Mouse (Mus musculus): ENCODE data around the gene Polr3g. TPM values are rescaled to one million over a fixed set of nuclear protein-coding genes. Genes with fewer than 3 reads are reported as not detected.
"Not testable (repeated sequence)": the region's sequence is repeated elsewhere in the genome, so short reads cannot be mapped to it uniquely, and the experiment has no call there.

Gene Polr3g
- polyA plus RNA-seq, 1 experiment from 2014 or later = 9.0 TPM

DNA sequence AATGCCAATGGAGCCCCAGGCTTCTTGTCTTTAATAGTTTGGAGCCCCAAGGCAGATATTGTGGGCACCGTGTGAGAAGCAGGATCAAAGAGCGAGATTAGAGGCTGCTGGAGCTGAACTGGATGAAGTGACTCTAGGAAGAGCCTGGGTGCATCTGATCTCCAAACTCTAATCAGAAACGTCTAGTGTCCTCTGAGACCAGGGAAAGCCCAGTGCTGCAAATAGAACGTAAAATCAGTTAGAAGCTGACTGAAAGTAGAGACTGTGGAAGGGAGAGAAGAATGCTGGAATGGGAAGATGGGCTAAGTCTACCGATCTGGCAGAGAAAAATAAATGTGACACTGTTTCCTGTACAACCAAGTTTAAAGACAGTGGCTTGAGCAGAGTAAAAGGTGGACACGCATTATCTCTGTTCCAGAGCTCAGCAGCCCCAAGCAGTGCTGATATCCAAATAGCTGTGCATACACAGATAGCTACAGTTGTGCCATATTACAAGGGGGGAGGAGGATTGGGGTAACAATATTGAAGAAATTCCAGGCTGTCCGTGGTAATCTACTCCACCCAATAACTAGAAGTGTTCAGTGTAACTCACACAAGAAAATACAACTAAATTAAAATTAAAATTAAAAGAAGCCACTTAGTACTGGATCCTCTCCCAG is 68.2 kb downstream of the Polr3g start:
- Histone ChIP-seq H3K4me2 (replicated peaks) (no peak overlapping the region), H3K36me3 (no peaks in the 10 kb centered on the region), H3K27ac (0 out of 2 replicates have a peak overlapping the region, but pooled peaks have one; percentile 17), H3K9me3 (replicated peaks) (no peaks in the 10 kb centered on the region), H3K9ac (peak overlapping the region; percentile 15; the same call in 1 of the 2 replicates), H3K27me3 (no peaks in the 10 kb centered on the region), H3K4me3 (no peak overlapping the region), H3K4me1 (peaks cover 14% of the 10 kb centered on the region)
- no peak for ATAC-seq (ENCODE audit: low FRiP score)
- WGBS = 67% methylated on average over 7 of the region's 7 CpGs

- peak overlapping the region; percentile 30; the same call in 1 of the 2 replicates for H3K27ac ChIP-seq
- H3K4me2 ChIP-seq (replicated peaks) = peak overlapping the region; percentile 50
- H3K27me3 ChIP-seq = no peaks in the 10 kb centered on the region
- H3K9me3 ChIP-seq (replicated peaks) = no peaks in the 10 kb centered on the region
- peak; percentile 43; the same call in 1 of the 2 replicates for ATAC-seq (ENCODE audit: low FRiP score)
- H3K9ac ChIP-seq = no peak overlapping the region
- no peaks in the 10 kb centered on the region for H3K36me3 ChIP-seq
- peaks cover 14% of the 10 kb centered on the region for H3K4me1 ChIP-seq
- H3K4me3 ChIP-seq = no peak overlapping the region
- 5% methylated on average over 8 of the region's 8 CpGs for WGBS
Observed at GRCm38 (mm10) chr13:81641289-81642045, 69.3 kb downstream of the Polr3g start.

GRCm38 (mm10) chr13:81640881-81641280 is 69.9 kb downstream of the Polr3g start:
- Histone ChIP-seq H3K4me2 (replicated peaks) (no peak overlapping the region), H3K27me3 (no peaks in the 10 kb centered on the region), H3K4me3 (no peak overlapping the region), H3K27ac (peak overlapping the region; percentile 30), H3K36me3 (no peaks in the 10 kb centered on the region), H3K9me3 (replicated peaks) (no peaks in the 10 kb centered on the region), H3K9ac (no peak overlapping the region), H3K4me1 (peaks cover 14% of the 10 kb centered on the region)
- no peak for ATAC-seq (ENCODE audit: low FRiP score)
- WGBS = 20% methylated on average over 6 of the region's 6 CpGs

- Histone ChIP-seq H3K27me3 (no peaks in the 10 kb centered on the region), H3K4me1 (peaks cover 17% of the 10 kb centered on the region), H3K4me3 (no peak overlapping the region), H3K9ac (no peak overlapping the region), H3K27ac (no peak overlapping the region), H3K36me3 (no peaks in the 10 kb centered on the region), H3K4me2 (replicated peaks) (no peak overlapping the region), H3K9me3 (replicated peaks) (no peaks in the 10 kb centered on the region)
- 19% methylated on average over 4 of the region's 4 CpGs for WGBS
- ATAC-seq (ENCODE audit: low FRiP score) = peak; percentile 79
Observed at GRCm38 (mm10) chr13:81639624-81640023, 71.2 kb downstream of the Polr3g start.

- under 1% methylated on average over 42 of the region's 42 CpGs for WGBS
- H3K4me2 ChIP-seq (replicated peaks) = peak within 1 kb of the TSS; percentile 86
- H3K4me3 ChIP-seq = peak within 1 kb of the TSS; percentile 66
- peak within 1 kb of the TSS; percentile 73 for H3K9ac ChIP-seq
- ATAC-seq (ENCODE audit: low FRiP score) = peak; percentile 97
- H3K9me3 ChIP-seq (replicated peaks) = no peaks in the 10 kb centered on the region
- H3K27me3 ChIP-seq = no peaks in the 10 kb centered on the region
- H3K36me3 ChIP-seq = no peaks in the 10 kb centered on the region
- H3K4me1 ChIP-seq = peaks cover 27% of the 10 kb centered on the region
- peak within 1 kb of the TSS; percentile 55 for H3K27ac ChIP-seq
Observed at GRCm38 (mm10) chr13:81632720-81633415, 77.9 kb downstream of the Polr3g start, which contains the start of gene Adgrv1. Gene Adgrv1, minus strand, starts transcription at chr13:81633154.

GRCm38 (mm10) chr13:81630566-81630965 is 80.2 kb downstream of the Polr3g start:
- H3K4me1 ChIP-seq = peaks cover 31% of the 10 kb centered on the region
- no peaks in the 10 kb centered on the region for H3K27me3 ChIP-seq
- H3K4me3 ChIP-seq = peak overlapping the region; percentile 1; the same call in 1 of the 2 replicates
- no peaks in the 10 kb centered on the region for H3K36me3 ChIP-seq
- peak overlapping the region; percentile 42 for H3K4me2 ChIP-seq (replicated peaks)
- H3K9me3 ChIP-seq (replicated peaks) = no peaks in the 10 kb centered on the region
- no peak overlapping the region for H3K9ac ChIP-seq
- 32% methylated on average over 5 of the region's 5 CpGs for WGBS
- H3K27ac ChIP-seq = peak overlapping the region; percentile 52; the same call in 1 of the 2 replicates
- no peak for ATAC-seq (ENCODE audit: low FRiP score)

GRCm38 (mm10) chr13:81629395-81629794 is 81.4 kb downstream of the Polr3g start:
- Histone ChIP-seq H3K4me1 (peaks cover 28% of the 10 kb centered on the region), H3K9ac (no peak overlapping the region), H3K4me2 (replicated peaks) (peak overlapping the region; percentile 42), H3K36me3 (no peaks in the 10 kb centered on the region), H3K4me3 (no peak overlapping the region), H3K27me3 (no peaks in the 10 kb centered on the region), H3K27ac (peak overlapping the region; percentile 23; the same call in 1 of the 2 replicates), H3K9me3 (replicated peaks) (no peaks in the 10 kb centered on the region)
- peak; percentile 62 for ATAC-seq (ENCODE audit: low FRiP score)
- 33% methylated on average over 3 of the region's 3 CpGs for WGBS

DNA sequence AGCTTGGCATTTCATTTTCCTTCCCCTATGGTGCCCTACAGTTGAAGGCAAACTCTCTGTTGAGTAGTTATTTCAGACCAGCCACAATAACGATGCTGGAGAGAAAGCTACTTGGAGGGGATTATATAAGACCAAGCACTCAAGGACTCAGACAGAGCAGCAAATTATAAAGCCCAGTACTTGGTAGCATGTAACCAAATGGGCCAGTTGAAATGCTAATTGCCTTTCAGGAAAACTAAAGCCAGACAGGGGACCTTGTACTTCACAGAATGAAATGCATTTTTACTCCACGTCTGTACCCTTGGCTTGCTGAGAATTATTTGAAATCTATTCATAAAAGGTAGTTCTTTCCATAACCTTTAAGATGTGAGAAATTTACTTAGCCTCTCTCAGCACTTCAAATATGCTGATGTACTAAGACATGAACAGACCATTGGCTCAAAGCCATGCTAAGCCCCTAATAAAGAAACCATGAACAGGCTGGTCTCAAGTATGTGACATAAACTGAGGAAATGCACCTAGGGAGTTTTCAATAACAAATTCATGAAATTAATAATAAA is 82.1 kb downstream of the Polr3g start:
- WGBS = 25% methylated on average over 2 of the region's 2 CpGs
- no peak overlapping the region for H3K9ac ChIP-seq
- peak overlapping the region; percentile 13; the same call in 1 of the 2 replicates for H3K4me2 ChIP-seq (replicated peaks)
- H3K36me3 ChIP-seq = no peaks in the 10 kb centered on the region
- H3K27ac ChIP-seq = peak overlapping the region; percentile 40
- no peak for ATAC-seq (ENCODE audit: low FRiP score)
- H3K9me3 ChIP-seq (replicated peaks) = no peaks in the 10 kb centered on the region
- H3K4me1 ChIP-seq = peaks cover 28% of the 10 kb centered on the region
- H3K4me3 ChIP-seq = no peak overlapping the region
- H3K27me3 ChIP-seq = no peaks in the 10 kb centered on the region

DNA sequence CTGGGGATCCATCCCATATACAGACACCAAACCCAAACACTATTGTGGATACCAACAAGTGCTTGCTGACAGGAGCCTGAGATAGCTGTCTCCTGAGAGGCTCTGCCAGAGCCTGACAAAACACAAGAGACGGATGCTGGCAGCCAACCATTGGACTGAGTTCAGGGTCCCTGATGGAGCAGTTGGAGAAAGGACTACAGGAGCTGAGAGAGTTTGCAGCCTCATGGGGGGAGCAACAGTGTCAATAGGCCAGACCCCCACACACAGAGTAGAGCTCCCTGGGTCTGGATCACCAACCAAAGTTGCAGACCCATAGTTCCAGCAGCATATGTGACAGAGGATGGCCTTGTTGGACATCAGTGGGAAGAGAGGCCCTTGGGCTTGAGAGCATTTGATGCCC is 83.0 kb downstream of the Polr3g start:
- WGBS = 63% methylated on average over 1 of the region's 1 CpGs
- not testable (repeated sequence) for H3K9ac ChIP-seq, H3K27ac ChIP-seq

More for the DNA sequence above, 83.0 kb downstream of the Polr3g start:
- not testable (repeated sequence) for H3K36me3 ChIP-seq; ATAC-seq (ENCODE audit: low FRiP score); H3K4me3 ChIP-seq; H3K4me2 ChIP-seq (replicated peaks); H3K9me3 ChIP-seq (replicated peaks); H3K27me3 ChIP-seq
- peaks cover 23% of the 10 kb centered on the region for H3K4me1 ChIP-seq

Measured in hindbrain, embryonic 12.5 days (tissue).